ENCODE assay signal across 8 mouse cellular contexts in the genomic region with DNA sequence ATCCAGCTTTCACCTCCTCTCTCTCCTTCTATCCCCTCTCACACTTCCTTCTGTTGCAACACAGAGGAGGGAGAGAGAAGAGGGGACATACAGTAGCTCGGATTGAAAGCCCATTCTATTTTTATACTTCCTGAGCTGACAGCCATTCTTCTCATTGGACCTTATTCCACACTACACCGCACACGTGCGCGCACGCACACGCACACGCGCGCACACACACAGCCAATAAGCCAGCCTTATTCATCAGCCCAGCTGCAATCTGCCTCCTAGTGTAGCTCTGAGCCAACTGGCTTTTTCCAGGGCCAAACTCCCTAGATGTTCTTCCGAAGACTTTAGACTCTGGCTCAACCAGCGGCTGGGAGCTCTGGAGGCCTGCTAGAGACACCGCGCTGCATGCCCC.
DNase-seq lines count a peak whose midpoint lies in the region; ATAC-seq and TF ChIP-seq lines count a peak whose summit lies in the region.

No protein-coding gene starts in this region.

- peaks cover 21% of the 10 kb centered on the region for H3K4me1 ChIP-seq in heart, embryonic 12.5 days (replicated peaks)
- H3K4me1 ChIP-seq in cortical plate, adult 2 months (ENCODE audit: control insufficient read depth, insufficient read depth, low read length): peaks cover 2% of the 10 kb centered on the region; the same call in 1 of the 2 replicates
- no peaks in the 10 kb centered on the region for H3K4me1 ChIP-seq in heart, postnatal 0 days (ENCODE audit: control insufficient read depth, insufficient read depth)
- peaks cover 4% of the 10 kb centered on the region; the same call in 1 of the 2 replicates for H3K4me1 ChIP-seq in stomach, embryonic 16.5 days (ENCODE audit: control insufficient read depth, insufficient read depth, low read length)
- H3K4me1 ChIP-seq in thymus, adult 2 months (replicated peaks; ENCODE audit: control insufficient read depth, insufficient read depth, low read length): no peaks in the 10 kb centered on the region; the same call in 1 of the 2 replicates

- H3K27ac ChIP-seq in heart, embryonic 12.5 days (ENCODE audit: poor library complexity, severe bottlenecking): no peak overlapping the region; the same call in 1 of the 2 replicates
- peak overlapping the region; percentile 66; the same call in 1 of the 2 replicates for H3K27ac ChIP-seq in cortical plate, adult 2 months (ENCODE audit: insufficient read depth, low read length)
- no peak overlapping the region for H3K27ac ChIP-seq in heart, postnatal 0 days (ENCODE audit: low read depth)
- peak overlapping the region; percentile 18; the same call in 1 of the 2 replicates for H3K27ac ChIP-seq in stomach, embryonic 16.5 days (ENCODE audit: low read length)
- H3K27ac ChIP-seq in thymus, adult 2 months (ENCODE audit: control insufficient read depth, insufficient read depth, low read length): no peak overlapping the region

- intact Hi-C loops in left cerebral cortex, postnatal 14 days (cut with DNase I): no loop called here

- no peak overlapping the region for H3K4me3 ChIP-seq in heart, embryonic 12.5 days
- H3K4me3 ChIP-seq in cortical plate, adult 2 months (ENCODE audit: insufficient read depth, low read length): no peak overlapping the region
- H3K4me3 ChIP-seq in heart, postnatal 0 days (ENCODE audit: low read depth, low read length): no peak overlapping the region
- H3K4me3 ChIP-seq in stomach, embryonic 16.5 days (replicated peaks; ENCODE audit: low read length): no peak overlapping the region
- no peak overlapping the region for H3K4me3 ChIP-seq in thymus, adult 2 months (ENCODE audit: control insufficient read depth, insufficient read depth, low read length)

- no peak overlapping the region for H3K4me2 ChIP-seq in heart, embryonic 12.5 days
- H3K4me2 ChIP-seq in heart, postnatal 0 days (ENCODE audit: low read depth, low read length): no peak overlapping the region
- no peak overlapping the region for H3K4me2 ChIP-seq in stomach, embryonic 16.5 days (ENCODE audit: low read depth, low read length)

- DNase-seq in heart, adult 18-20 months: peak; percentile 68 to 77
- DNase-seq in heart, postnatal 0 days (ENCODE audit: low spot score): peak; percentile 23
- peak; percentile 38 to 90 for DNase-seq in left cerebral cortex, postnatal 14 days (ENCODE audit: low spot score in 2 of 2)
- no peak for DNase-seq in thymus, adult 2 months

- no peak overlapping the region for H3K9ac ChIP-seq in heart, embryonic 12.5 days
- no peak overlapping the region for H3K9ac ChIP-seq in heart, postnatal 0 days (replicated peaks; ENCODE audit: low read depth, low read length)
- no peak overlapping the region for H3K9ac ChIP-seq in stomach, embryonic 16.5 days (ENCODE audit: low read length)

- no peaks in the 10 kb centered on the region for H3K36me3 ChIP-seq in heart, embryonic 12.5 days
- H3K36me3 ChIP-seq in heart, postnatal 0 days (replicated peaks; ENCODE audit: control insufficient read depth, insufficient read depth, low read length): no peaks in the 10 kb centered on the region
- H3K36me3 ChIP-seq in stomach, embryonic 16.5 days (ENCODE audit: control insufficient read depth, insufficient read depth, low read length): no peaks in the 10 kb centered on the region
- no peaks in the 10 kb centered on the region for H3K36me3 ChIP-seq in thymus, adult 2 months (ENCODE audit: control insufficient read depth, insufficient read depth, low read length)

- H3K27me3 ChIP-seq in heart, embryonic 12.5 days (replicated peaks): peaks cover 6% of the 10 kb centered on the region; the same call in 1 of the 2 replicates
- H3K27me3 ChIP-seq in heart, postnatal 0 days (ENCODE audit: control insufficient read depth, insufficient read depth, low read length): no peaks in the 10 kb centered on the region
- no peaks in the 10 kb centered on the region for H3K27me3 ChIP-seq in stomach, embryonic 16.5 days (ENCODE audit: control insufficient read depth, insufficient read depth, low read length)
- no peaks in the 10 kb centered on the region for H3K27me3 ChIP-seq in thymus, adult 2 months (ENCODE audit: control insufficient read depth, insufficient read depth, low read length)

- no peak for TF ChIP-seq CTCF in cortical plate, adult 2 months (IDR thresholded peaks at IDR 0.05; ENCODE audit: extremely low read depth, insufficient read depth, low read length)
- TF ChIP-seq CTCF in heart, postnatal 0 days (IDR thresholded peaks at IDR 0.05; ENCODE audit: low read depth): no peak
- TF ChIP-seq CTCF in thymus, adult 2 months (IDR thresholded peaks at IDR 0.05; ENCODE audit: borderline replicate concordance, control insufficient read depth, extremely low read depth, insufficient read depth, low read length, poor library complexity): no peak

- no peak for ATAC-seq in heart, embryonic 12.5 days (ENCODE audit: insufficient number of reproducible peaks, low FRiP score)
- peak; percentile 75 for ATAC-seq in heart, postnatal 0 days (ENCODE audit: insufficient read depth, low read depth)
- peak; percentile 10; the same call in 1 of the 2 replicates for ATAC-seq in stomach, embryonic 16.5 days (ENCODE audit: insufficient read depth, low FRiP score)
- no peak for ATAC-seq in cerebellum, adult (ENCODE audit: insufficient number of reproducible peaks, low FRiP score, low TSS enrichment)

- no peak for TF ChIP-seq POLR2A in cortical plate, adult 2 months (IDR thresholded peaks at IDR 0.05; ENCODE audit: extremely low read depth, insufficient read depth, low read length)
- TF ChIP-seq POLR2A in thymus, adult 2 months (IDR thresholded peaks at IDR 0.05; ENCODE audit: control insufficient read depth, extremely low read depth, insufficient read depth, low read length, poor library complexity): no peak

- 80% methylated on average over 14 of the region's 14 CpGs for WGBS in heart, embryonic 12.5 days
- whole genome bisulfite sequencing in heart, postnatal 0 days: 53% methylated on average over 14 of the region's 14 CpGs
- WGBS in stomach, embryonic 16.5 days: 73% methylated on average over 14 of the region's 14 CpGs
- WGBS in thymus, adult 2 months: 77% methylated on average over 14 of the region's 14 CpGs

- H3K9me3 ChIP-seq in heart, embryonic 12.5 days (replicated peaks): no peaks in the 10 kb centered on the region
- no peaks in the 10 kb centered on the region for H3K9me3 ChIP-seq in heart, postnatal 0 days (replicated peaks; ENCODE audit: control insufficient read depth, low read length)
- no peaks in the 10 kb centered on the region for H3K9me3 ChIP-seq in stomach, embryonic 16.5 days (replicated peaks; ENCODE audit: control insufficient read depth, low read length)

- TF ChIP-seq EP300 in heart, postnatal 0 days (IDR thresholded peaks at IDR 0.05; ENCODE audit: low read depth): no peak

Comparison
In these comparisons a context has a peak if more than half of its experiments do, and no peak if none do; other contexts are left out.
1. ATAC-seq: peak in heart, postnatal 0 days (single experiment) and stomach, embryonic 16.5 days (single experiment); none in heart, embryonic 12.5 days (single experiment) and cerebellum, adult (single experiment).
2. H3K27ac ChIP-seq: peak in cortical plate, adult 2 months (single experiment) and stomach, embryonic 16.5 days (single experiment); none in heart, embryonic 12.5 days (single experiment), heart, postnatal 0 days (single experiment) and thymus, adult 2 months (single experiment).